Mouse (Mus musculus): ENCODE data around the gene Slc22a7.

- TF ChIP-seq CTCF (IDR thresholded peaks at IDR 0.05; ENCODE audit: low read depth, low read length) (no peak), POLR2A (IDR thresholded peaks at IDR 0.05; ENCODE audit: extremely low read depth, insufficient read depth, low read length) (no peak)
Measured at GRCm38 (mm10) chr17:46461347-46461746, 23.1 kb upstream of the Slc22a7 start.
